Mouse (Mus musculus): ENCODE data around the gene Gm28042. TPM values are rescaled to one million over a fixed set of nuclear protein-coding genes. Genes with fewer than 3 reads are reported as not detected.

Gene Gm28042
- polyA plus RNA-seq, 1 experiment from 2014 or later, result 5.0 TPM

- H3K4me2 ChIP-seq, result no peak overlapping the region
- no peaks in the 10 kb centered on the region for H3K27me3 ChIP-seq
- ATAC-seq (ENCODE audit: insufficient number of reproducible peaks, low FRiP score, low TSS enrichment, low read depth), result no peak
- peaks cover 27% of the 10 kb centered on the region for H3K4me1 ChIP-seq
- H3K36me3 ChIP-seq, result no peaks in the 10 kb centered on the region
- no peak overlapping the region for H3K27ac ChIP-seq
- 79% methylated on average over 6 of the region's 6 CpGs for WGBS
- no peak overlapping the region for H3K9ac ChIP-seq
- H3K9me3 ChIP-seq, result no peaks in the 10 kb centered on the region
- H3K4me3 ChIP-seq, result no peak overlapping the region
These were observed 37.3 kb downstream of the Gm28042 start for GRCm38 (mm10) chr2:120064639-120065038.

GRCm38 (mm10) chr2:120065243-120065642 lies 38.0 kb downstream of the Gm28042 start:
- no peak for ATAC-seq (ENCODE audit: insufficient number of reproducible peaks, low FRiP score, low TSS enrichment, low read depth)
- 89% methylated on average over 10 of the region's 10 CpGs for WGBS
- Histone ChIP-seq H3K27ac (no peak overlapping the region), H3K4me2 (no peak overlapping the region), H3K9me3 (no peaks in the 10 kb centered on the region), H3K36me3 (no peaks in the 10 kb centered on the region), H3K9ac (no peak overlapping the region), H3K4me3 (no peak overlapping the region), H3K27me3 (no peaks in the 10 kb centered on the region), H3K4me1 (peaks cover 23% of the 10 kb centered on the region)

- H3K4me2 ChIP-seq, result no peak overlapping the region
- ATAC-seq (ENCODE audit: insufficient number of reproducible peaks, low FRiP score, low TSS enrichment, low read depth), result no peak
- no peak overlapping the region for H3K27ac ChIP-seq
- H3K36me3 ChIP-seq, result no peaks in the 10 kb centered on the region
- H3K4me1 ChIP-seq, result peaks cover 15% of the 10 kb centered on the region
- H3K9me3 ChIP-seq, result no peaks in the 10 kb centered on the region
- no peak overlapping the region for H3K4me3 ChIP-seq
- no peaks in the 10 kb centered on the region for H3K27me3 ChIP-seq
- WGBS, result 78% methylated on average over 3 of the region's 3 CpGs
- H3K9ac ChIP-seq, result no peak overlapping the region
These were observed 38.9 kb downstream of the Gm28042 start for GRCm38 (mm10) chr2:120066224-120066623.

GRCm38 (mm10) chr2:120068555-120069465 lies 41.5 kb downstream of the Gm28042 start:
- Histone ChIP-seq H3K27ac (peak overlapping the region; percentile 18; the same call in 1 of the 2 replicates), H3K27me3 (no peaks in the 10 kb centered on the region), H3K36me3 (no peaks in the 10 kb centered on the region), H3K4me1 (peaks cover 14% of the 10 kb centered on the region), H3K4me2 (no peak overlapping the region), H3K4me3 (no peak overlapping the region), H3K9ac (no peak overlapping the region), H3K9me3 (no peaks in the 10 kb centered on the region)
- WGBS, result 39% methylated on average over 16 of the region's 16 CpGs
- peak; percentile 19; the same call in 1 of the 2 replicates for ATAC-seq (ENCODE audit: insufficient number of reproducible peaks, low FRiP score, low TSS enrichment, low read depth)

- no peak overlapping the region for H3K4me3 ChIP-seq
- no peaks in the 10 kb centered on the region for H3K9me3 ChIP-seq
- no peak overlapping the region for H3K9ac ChIP-seq
- ATAC-seq (ENCODE audit: insufficient number of reproducible peaks, low FRiP score, low TSS enrichment, low read depth), result peak; percentile 15; the same call in 1 of the 2 replicates
- H3K27ac ChIP-seq, result peak overlapping the region; percentile 18; the same call in 1 of the 2 replicates
- WGBS, result 60% methylated on average over 8 of the region's 8 CpGs
- peaks cover 5% of the 10 kb centered on the region; the same call in 1 of the 2 replicates for H3K27me3 ChIP-seq
- no peak overlapping the region for H3K4me2 ChIP-seq
- H3K4me1 ChIP-seq, result peaks cover 14% of the 10 kb centered on the region
- H3K36me3 ChIP-seq, result no peaks in the 10 kb centered on the region
These were observed 42.2 kb downstream of the Gm28042 start for GRCm38 (mm10) chr2:120069466-120069990.

GRCm38 (mm10) chr2:120074096-120074495 lies 46.8 kb downstream of the Gm28042 start:
- H3K9ac ChIP-seq, result no peak overlapping the region
- no peak overlapping the region for H3K4me3 ChIP-seq
- H3K4me2 ChIP-seq, result no peak overlapping the region
- no peak for ATAC-seq (ENCODE audit: insufficient number of reproducible peaks, low FRiP score, low TSS enrichment, low read depth)
- peaks cover 19% of the 10 kb centered on the region for H3K4me1 ChIP-seq
- no peaks in the 10 kb centered on the region for H3K9me3 ChIP-seq
- H3K36me3 ChIP-seq, result no peaks in the 10 kb centered on the region
- peaks cover 29% of the 10 kb centered on the region for H3K27me3 ChIP-seq
- WGBS, result 74% methylated on average over 4 of the region's 4 CpGs
- no peak overlapping the region for H3K27ac ChIP-seq

- H3K9ac ChIP-seq, result no peak overlapping the region; the same call in 1 of the 2 replicates
- H3K4me3 ChIP-seq, result peak overlapping the region; percentile 36
- H3K4me1 ChIP-seq, result peaks cover 12% of the 10 kb centered on the region
- peaks cover 29% of the 10 kb centered on the region for H3K27me3 ChIP-seq
- H3K36me3 ChIP-seq, result no peaks in the 10 kb centered on the region
- no peaks in the 10 kb centered on the region for H3K9me3 ChIP-seq
- under 1% methylated on average over 36 of the region's 36 CpGs for WGBS
- ATAC-seq (ENCODE audit: insufficient number of reproducible peaks, low FRiP score, low TSS enrichment, low read depth), result no peak
- no peak overlapping the region for H3K27ac ChIP-seq
- peak overlapping the region; percentile 55 for H3K4me2 ChIP-seq
These were observed 48.9 kb downstream of the Gm28042 start for GRCm38 (mm10) chr2:120076076-120076705.

GRCm38 (mm10) chr2:120082416-120082815 lies 55.1 kb downstream of the Gm28042 start:
- Histone ChIP-seq H3K27me3 (0 out of 2 replicates have a peak, but pooled peaks cover 1% of the 10 kb centered on the region), H3K9me3 (no peaks in the 10 kb centered on the region), H3K4me3 (no peak overlapping the region), H3K27ac (no peak overlapping the region), H3K9ac (no peak overlapping the region), H3K4me1 (no peaks in the 10 kb centered on the region), H3K36me3 (no peaks in the 10 kb centered on the region), H3K4me2 (no peak overlapping the region)
- WGBS, result 67% methylated on average over 2 of the region's 2 CpGs
- ATAC-seq (ENCODE audit: insufficient number of reproducible peaks, low FRiP score, low TSS enrichment, low read depth), result no peak

GRCm38 (mm10) chr2:120084593-120085361 lies 57.5 kb downstream of the Gm28042 start:
- H3K4me2 ChIP-seq, result no peak overlapping the region
- no peaks in the 10 kb centered on the region for H3K9me3 ChIP-seq
- H3K36me3 ChIP-seq, result no peaks in the 10 kb centered on the region
- ATAC-seq (ENCODE audit: insufficient number of reproducible peaks, low FRiP score, low TSS enrichment, low read depth), result no peak
- H3K4me1 ChIP-seq, result no peaks in the 10 kb centered on the region
- no peak overlapping the region for H3K4me3 ChIP-seq
- no peak overlapping the region for H3K9ac ChIP-seq
- WGBS, result 65% methylated on average over 14 of the region's 14 CpGs
- H3K27ac ChIP-seq, result no peak overlapping the region
- H3K27me3 ChIP-seq, result no peaks in the 10 kb centered on the region

- ATAC-seq (ENCODE audit: insufficient number of reproducible peaks, low FRiP score, low TSS enrichment, low read depth), result no peak
These were observed 58.7 kb downstream of the Gm28042 start for GRCm38 (mm10) chr2:120086038-120086437.

GRCm38 (mm10) chr2:120087391-120087790 lies 60.1 kb downstream of the Gm28042 start:
- Histone ChIP-seq H3K4me3 (no peak overlapping the region), H3K4me1 (no peaks in the 10 kb centered on the region), H3K4me2 (no peak overlapping the region), H3K27me3 (no peaks in the 10 kb centered on the region), H3K9ac (no peak overlapping the region), H3K9me3 (no peaks in the 10 kb centered on the region), H3K27ac (no peak overlapping the region), H3K36me3 (no peaks in the 10 kb centered on the region)
- ATAC-seq (ENCODE audit: insufficient number of reproducible peaks, low FRiP score, low TSS enrichment, low read depth), result no peak
- WGBS, result 90% methylated on average over 3 of the region's 3 CpGs

More at GRCm38 (mm10) chr2:120086038-120086437, 58.7 kb downstream of the Gm28042 start:
- H3K9me3 ChIP-seq, result no peaks in the 10 kb centered on the region
- H3K27me3 ChIP-seq, result no peaks in the 10 kb centered on the region
- H3K4me2 ChIP-seq, result no peak overlapping the region
- no peak overlapping the region for H3K9ac ChIP-seq
- WGBS, result 87% methylated on average over 3 of the region's 3 CpGs
- no peaks in the 10 kb centered on the region for H3K4me1 ChIP-seq
- H3K36me3 ChIP-seq, result no peaks in the 10 kb centered on the region
- H3K27ac ChIP-seq, result no peak overlapping the region
- no peak overlapping the region for H3K4me3 ChIP-seq
